Mouse (Mus musculus) kidney, postnatal 4 days (tissue): ENCODE results near the gene Ppp1r9a.

Experiments
- DNase-seq, 2 experiments: peaks; one replicate each; pipeline ENCODE4 v3.0.0; 2021; ENCODE audit warnings: mixed read lengths in 2 of 2

Gene Ppp1r9a

GRCm38 (mm10) chr6:5054446-5055095 lies 151.9 kb downstream of the Ppp1r9a start:
- DNase-seq: no peak

- no peak for DNase-seq
Observed at GRCm38 (mm10) chr6:5074736-5075135, 172.0 kb downstream of the Ppp1r9a start.

GRCm38 (mm10) chr6:5075680-5076079 lies 173.0 kb downstream of the Ppp1r9a start:
- no peak for DNase-seq

GRCm38 (mm10) chr6:5078009-5078408 lies 175.3 kb downstream of the Ppp1r9a start:
- no peak for DNase-seq

DNA sequence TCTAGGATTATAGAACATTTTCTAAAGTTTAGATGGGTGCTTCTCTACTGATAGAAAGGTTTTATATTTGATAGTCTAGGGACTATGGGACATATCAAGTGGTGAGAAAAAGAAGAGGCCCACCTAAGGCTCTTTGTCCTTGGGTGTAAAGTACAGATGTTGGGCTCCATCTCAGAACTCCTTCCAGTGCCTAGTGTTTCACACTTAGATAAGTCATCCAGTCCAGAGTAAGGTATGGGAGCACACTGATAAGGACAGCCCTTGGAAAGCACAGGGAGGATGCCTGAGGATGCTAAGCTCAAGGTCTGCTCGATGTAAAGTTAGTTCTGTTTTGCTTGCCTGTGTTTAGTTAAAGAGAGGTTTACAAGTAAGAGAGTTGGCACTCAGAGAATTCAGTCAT lies 176.4 kb downstream of the Ppp1r9a start:
- no peak for DNase-seq

DNA sequence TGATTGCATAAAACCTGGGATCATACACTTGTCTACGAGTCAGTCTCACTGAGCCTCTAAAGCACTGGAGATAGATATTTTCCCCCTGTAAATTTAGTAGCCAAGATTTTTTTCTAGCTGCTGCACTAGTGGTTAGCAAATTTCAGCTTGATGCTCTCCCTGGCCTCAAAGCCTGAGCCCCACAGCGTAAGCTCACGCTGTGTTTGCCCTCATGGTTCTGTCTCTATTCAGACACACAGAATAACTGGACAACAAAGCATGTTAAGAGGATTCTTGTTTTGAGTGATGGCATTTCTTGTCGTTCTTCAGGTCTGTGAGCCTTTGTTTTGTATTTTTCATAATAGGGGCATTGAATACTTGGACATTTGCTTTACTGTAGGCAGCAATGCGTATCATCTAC lies 177.4 kb downstream of the Ppp1r9a start:
- no peak for DNase-seq

GRCm38 (mm10) chr6:5080496-5080895 lies 177.8 kb downstream of the Ppp1r9a start:
- DNase-seq: no peak

DNA sequence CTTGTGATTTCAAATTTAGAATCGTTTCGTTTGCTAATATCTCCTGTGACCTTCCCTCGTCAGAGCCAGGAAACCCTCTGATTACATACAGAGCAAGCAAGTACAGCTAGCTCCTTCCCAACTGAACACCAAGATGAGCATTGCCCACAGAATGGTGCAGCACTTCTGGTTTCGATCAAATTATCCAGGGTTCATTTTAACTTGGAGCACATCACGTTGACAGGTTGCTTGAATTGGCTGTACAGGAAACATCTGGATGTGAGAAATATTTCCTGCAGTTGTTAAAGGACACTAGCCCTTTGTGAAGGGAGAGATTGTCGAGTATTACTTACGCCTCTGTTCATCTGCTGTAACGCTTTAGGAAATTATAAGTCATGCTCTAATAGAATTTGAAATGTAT lies 178.4 kb downstream of the Ppp1r9a start:
- no peak for DNase-seq

- DNase-seq: no peak
Observed at GRCm38 (mm10) chr6:5082144-5082543, 179.4 kb downstream of the Ppp1r9a start.

- peak in 1 of 2 experiments; percentile 8 for DNase-seq
Observed at GRCm38 (mm10) chr6:5082740-5083139, 180.0 kb downstream of the Ppp1r9a start.

- DNase-seq: peak in 1 of 2 experiments; percentile 10
Observed at GRCm38 (mm10) chr6:5083957-5084356, 181.2 kb downstream of the Ppp1r9a start.

- no peak for DNase-seq
Observed at GRCm38 (mm10) chr6:5091873-5092272, 189.2 kb downstream of the Ppp1r9a start.

DNA sequence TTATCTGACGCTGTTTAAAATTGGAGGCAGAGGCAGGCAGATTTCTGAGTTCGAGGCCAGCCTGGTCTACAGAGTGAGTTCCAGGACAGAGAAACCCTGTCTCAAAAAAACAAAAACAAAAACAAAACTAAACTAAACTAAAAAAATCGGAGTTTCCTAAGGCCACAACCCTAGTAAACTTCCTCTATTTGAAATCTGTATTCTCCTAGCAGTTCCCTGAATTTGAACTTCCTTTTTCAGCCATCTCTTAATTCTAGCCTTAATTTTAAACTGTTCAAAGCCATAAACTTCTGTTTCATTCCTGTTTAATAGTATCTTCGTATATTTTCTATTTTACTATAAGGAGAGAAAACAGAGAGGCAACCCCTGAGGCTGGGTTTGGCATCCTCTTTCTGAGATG lies 190.1 kb downstream of the Ppp1r9a start:
- no peak for DNase-seq

DNA sequence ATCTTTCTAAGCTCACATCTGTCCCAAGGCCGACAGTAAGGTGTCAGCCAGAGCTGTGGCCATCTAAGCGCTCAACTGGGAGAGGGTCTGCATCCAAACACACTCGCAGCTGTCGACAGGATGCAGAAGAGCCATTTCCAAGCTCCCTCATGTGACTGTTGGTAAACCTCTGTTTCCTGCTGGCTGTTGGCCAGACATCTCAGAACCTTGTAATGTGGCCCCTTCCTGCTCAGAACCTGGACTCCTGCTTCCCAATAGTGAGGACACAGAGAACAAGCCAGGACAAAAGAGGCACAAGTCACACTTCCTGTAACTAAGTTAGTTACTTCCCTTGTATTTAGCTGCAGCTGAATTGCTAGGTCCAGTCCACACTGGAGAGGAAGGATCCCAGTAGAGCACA lies 190.8 kb downstream of the Ppp1r9a start:
- DNase-seq: peak; percentile 70 to 78

DNA sequence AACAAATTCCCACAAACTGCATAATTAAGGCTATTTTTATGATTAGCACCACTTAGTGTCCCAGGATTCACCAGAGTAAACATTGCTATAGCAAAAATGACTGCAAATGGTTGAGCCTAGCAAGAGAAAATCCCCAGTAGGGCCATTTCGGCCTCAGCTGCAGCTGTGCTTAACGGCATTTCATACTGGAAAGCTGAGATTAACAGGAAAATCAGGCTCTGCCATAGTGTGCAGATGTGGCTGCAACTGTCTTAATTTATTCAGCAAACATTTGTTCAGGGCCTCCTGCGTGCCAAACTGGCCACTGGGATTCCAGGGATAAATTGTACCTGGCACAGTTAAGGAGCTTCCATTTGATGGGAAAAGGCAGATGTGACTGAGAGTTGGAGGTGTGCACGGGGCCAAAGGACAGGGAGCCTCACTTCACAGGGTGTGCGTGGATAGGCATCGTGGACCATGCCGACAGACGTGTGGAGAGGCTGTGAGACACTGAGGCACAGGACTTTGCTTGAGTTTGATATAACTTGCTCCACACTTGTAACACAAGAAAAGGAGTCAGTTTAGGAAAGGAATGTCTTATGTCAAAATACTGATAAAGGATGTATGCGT lies 192.8 kb downstream of the Ppp1r9a start:
- no peak for DNase-seq

- no peak for DNase-seq
Observed at GRCm38 (mm10) chr6:5097309-5097708, 194.6 kb downstream of the Ppp1r9a start.

DNA sequence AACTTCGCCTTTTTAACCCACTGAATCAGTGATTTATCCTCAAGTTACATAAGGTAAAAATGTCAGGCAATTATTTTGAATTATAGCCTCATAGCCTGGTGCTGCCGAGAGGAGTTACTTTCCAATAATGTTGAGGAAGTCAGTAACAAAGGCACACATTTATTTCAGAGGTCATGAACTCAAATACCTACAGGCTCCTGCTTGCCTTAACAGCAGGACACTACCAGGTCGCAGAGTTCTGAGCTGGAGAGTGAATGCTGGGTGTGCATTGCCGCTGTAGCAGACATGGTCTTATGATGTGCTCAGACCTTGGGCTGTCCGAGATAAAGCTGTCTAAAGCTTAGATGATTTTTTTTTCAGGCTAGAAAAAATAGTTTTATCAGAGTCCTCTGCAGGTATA lies 196.6 kb downstream of the Ppp1r9a start:
- no peak for DNase-seq

DNA sequence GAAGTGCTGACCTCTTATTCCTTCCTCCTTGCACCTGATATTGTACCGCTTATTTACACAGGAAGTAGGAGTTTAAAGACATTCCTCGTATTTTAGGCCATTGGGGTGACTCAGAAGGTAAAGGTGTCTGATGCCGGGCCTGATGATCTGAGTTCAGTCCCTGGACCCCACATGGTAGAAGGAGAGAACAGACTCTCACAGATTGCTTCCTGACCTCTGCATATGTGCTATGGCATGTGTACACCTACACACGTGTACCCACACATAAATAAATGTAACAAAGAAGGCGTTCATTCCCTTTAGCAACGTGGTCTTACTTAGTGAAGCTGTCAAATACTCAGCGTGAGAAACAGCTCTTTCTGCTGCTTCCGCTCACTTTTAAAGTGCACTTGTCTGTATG lies 197.1 kb downstream of the Ppp1r9a start:
- DNase-seq: no peak

DNA sequence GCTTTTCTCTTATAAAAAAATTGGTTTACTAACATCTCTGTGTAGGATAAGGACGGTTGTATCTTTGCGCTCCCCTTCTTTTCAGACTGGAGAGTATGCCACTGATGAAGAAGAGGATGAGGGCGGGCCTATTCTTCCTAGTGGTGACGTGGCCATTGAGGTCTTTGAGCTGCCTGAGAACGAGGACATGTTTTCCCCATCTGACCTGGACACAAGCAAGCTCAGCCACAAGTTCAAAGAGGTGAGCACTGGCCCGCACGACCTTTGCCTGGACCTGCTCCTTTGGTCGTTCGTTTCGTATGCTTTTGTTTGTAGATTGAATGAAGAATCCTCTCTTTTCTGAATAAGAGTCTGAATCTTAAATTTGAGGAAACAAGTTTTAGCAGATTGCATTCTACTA lies 197.6 kb downstream of the Ppp1r9a start:
- DNase-seq: no peak

DNA sequence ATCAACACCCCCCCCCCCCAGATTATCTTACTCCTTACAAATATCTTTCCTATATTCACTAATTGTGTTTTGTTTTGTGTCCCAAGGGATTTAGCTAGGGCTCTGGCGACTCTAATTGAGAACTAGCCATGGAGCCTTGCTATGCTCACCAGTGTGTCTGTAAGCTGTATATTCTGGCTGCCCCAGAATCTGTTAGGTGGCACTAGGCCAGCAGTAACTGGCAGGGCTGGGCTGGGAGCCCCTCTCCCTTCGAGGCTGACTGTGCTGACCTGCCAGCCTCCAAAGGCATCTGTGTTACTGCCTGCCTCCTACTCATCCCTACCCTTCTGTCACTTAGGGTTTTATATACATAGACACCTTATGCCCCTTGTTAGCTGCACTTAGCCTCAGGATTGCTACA lies 200.0 kb downstream of the Ppp1r9a start:
- no peak for DNase-seq

GRCm38 (mm10) chr6:5103769-5104168 lies 201.1 kb downstream of the Ppp1r9a start:
- DNase-seq: no peak

DNA sequence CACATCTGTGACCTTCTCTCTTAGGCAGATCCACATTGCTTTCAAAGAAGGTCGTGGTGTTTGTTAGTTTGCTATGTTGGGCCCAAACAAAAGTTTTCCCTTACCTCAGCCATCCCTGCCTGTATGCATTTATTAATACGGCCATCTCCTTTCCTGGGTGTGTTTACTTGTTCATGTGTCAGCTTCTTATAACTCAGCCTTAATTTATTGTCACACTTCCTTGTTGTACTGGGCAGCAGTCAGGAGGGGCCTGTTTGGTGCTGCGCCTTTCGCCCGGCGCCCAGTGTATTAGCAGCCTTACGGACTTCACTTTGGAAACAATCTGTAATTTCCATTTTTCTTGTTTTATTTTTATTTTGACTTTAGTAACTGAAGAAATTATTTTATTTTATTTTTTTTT lies 201.5 kb downstream of the Ppp1r9a start:
- no peak for DNase-seq

DNA sequence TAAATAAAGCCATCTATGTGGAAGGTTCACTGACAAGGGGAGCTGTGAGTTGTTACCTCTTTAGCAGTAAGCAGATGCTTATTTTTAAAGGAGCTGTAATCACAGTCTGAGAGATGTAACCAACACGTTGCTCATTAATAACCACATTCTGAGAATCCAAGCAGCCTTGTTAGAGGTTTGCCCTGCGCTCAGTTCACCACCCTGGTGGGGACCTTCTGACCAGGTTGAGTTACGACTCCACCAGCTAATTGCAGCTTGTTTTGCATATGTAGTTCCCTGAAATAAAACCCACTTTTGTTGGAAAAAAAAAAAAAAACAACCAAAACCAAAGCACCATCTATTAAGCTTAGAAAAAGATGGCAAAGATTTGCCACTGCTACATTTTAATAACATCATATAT lies 205.8 kb downstream of the Ppp1r9a start:
- no peak for DNase-seq

- DNase-seq: peak; percentile 92 to 94
Observed at GRCm38 (mm10) chr6:5109925-5110714, 207.4 kb downstream of the Ppp1r9a start.
